Mouse (Mus musculus) R1 (cell line): ENCODE results near the gene Il1rap.

ENCODE experiments used
- DNase-seq: peaks from one replicate; pipeline ENCODE4 v3.0.0-alpha.2; 2018; ENCODE audit warnings: low read depth, low spot score

Il1rap gene

DNA sequence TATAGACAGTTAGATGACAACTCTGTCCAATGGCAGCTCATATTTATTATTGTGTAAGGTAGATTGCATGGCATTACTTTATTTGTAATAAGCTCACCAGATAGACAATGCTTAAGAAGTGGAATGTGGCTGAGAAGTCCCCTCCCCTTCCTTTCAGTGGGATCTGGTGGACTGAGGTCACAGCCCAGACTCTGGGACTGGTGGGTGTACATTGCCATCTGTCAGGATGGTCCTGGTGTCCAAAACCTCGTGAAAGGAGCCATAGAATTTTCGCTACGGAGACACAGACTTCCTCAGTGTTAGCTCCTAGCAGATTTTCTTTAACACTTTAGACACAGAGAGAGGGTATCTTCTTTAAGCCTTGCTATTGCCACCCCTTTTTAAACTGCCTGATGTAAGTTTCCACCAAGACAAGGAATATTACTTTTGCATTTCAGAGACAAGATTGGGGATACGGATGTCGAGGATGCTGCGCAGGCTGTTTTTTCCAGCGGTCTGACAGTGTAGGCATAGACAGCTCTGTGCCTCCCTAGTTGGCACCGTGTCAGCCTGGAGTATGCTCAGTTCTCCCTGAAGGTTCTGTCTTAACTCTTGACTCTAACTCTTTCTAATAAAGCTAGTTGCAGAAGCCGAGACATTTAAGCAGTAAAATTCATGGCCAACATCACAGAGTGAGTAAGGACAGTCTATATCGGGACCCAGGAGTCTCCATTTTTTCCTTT is 31.2 kb downstream of the Il1rap start:
- no peak for DNase-seq

DNA sequence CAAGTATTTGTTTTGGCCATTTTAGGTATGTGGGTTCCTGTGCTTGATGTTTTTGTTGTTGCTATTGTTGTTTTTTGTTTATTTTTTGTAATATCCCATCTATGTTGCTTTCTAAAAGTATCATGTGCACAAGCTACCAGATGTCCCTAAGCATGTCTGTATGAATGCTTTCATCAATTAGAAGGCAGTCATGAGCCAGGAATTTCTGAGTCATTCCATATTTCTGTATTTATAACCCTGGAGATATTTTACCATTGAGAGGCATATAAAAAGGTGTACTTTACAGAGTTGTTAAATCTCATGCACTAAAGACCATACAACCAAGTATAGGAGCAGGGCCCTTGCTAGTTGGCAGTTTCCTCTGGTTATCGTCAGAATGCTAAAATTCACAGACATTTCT is 41.6 kb downstream of the Il1rap start:
- no peak for DNase-seq

DNA sequence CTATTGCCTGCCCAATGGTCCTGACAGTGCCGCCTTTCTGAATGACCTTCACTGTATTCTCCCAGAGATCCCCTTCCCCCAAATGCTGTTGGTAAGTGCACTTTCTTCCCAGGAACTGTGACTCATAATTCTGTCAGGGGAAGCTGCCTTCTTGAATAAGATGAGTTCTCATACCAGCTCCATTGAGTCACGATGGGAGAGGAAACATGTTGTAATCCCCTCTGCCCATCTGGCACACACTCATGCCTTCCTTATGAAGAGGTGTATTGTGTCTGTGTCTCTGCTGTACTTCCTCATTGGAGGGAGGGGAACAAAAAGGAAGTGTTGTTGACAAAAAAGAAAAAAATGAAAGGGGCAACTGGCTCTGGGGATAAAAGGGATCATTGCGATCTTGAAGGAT is 44.6 kb downstream of the Il1rap start:
- no peak for DNase-seq

DNA sequence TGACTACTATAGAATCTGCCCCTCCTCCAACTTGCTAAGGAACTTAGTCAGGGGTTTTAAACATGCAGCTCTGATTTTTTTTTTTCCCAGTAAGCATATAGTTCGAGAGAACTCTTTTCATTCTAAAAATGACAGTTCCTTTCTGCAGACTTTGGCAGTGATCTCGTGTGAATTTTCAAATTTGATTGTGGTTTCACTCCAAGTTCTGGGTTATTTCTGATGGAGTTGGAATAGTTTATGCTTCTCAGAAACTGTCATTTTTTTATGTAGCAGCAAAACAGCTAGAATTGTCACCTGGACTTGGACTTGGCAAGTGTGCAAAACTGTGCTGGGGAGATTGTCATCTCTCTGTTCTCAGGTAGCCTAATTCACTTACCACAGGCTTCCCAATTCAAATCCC is 53.3 kb downstream of the Il1rap start:
- DNase-seq, result no peak

DNA sequence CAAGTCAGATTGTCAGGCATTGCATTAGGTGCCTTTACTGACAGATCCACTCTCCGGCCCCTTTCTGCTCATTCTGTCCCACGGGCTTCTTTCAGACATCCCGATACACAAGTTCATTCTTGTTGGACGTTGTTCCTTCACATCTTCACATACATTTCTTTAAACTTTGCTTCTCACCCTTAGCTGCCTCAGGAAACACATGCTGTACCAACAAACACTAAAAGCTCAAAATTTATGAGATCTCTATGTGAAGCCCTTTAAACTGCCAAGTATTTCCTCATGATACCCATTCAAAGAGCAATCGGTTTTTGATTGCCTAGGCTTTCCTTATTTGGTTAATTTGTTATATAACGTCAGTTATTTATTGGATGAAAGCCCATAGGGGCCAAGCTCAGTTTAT is 61.6 kb downstream of the Il1rap start:
- no peak for DNase-seq

DNA sequence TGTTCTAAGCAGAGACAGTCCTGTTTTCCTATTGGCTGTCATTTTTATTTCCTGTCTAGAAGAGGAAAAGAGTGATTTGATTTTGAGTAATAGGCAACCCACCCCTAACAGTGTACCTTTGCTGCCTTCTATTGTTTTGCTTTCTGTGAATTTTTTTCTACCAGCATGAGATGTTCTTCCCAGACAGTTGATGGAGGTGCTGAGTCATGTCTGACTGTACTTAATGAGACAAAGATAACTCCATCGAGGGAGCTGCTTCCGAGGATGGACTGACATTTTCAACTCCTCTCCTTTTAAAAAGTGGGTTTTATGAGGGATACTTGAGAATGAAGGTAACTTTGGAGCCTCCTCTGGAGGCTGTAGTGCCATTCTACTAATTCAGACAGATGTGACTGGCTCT is 64.6 kb downstream of the Il1rap start:
- no peak for DNase-seq

DNA sequence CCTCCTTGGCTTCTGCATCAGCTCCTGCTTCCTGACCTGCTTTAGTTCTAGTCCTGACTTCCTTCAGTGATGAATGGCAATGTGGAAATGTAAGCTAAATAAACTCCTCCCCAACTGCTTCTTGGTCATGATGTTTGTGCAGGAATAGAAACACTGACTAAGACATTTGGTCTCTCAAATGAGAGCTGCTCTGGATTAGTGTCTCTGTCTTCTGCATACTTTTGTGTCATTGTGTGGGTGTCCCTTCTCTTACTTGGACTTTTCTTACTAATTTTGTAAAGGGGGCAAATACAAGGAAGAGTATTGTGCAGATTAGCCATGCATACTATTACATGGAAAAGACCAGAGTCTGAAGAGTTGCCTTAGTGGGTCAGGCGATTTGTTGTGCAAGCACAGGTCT is 65.5 kb downstream of the Il1rap start:
- DNase-seq, result no peak

DNA sequence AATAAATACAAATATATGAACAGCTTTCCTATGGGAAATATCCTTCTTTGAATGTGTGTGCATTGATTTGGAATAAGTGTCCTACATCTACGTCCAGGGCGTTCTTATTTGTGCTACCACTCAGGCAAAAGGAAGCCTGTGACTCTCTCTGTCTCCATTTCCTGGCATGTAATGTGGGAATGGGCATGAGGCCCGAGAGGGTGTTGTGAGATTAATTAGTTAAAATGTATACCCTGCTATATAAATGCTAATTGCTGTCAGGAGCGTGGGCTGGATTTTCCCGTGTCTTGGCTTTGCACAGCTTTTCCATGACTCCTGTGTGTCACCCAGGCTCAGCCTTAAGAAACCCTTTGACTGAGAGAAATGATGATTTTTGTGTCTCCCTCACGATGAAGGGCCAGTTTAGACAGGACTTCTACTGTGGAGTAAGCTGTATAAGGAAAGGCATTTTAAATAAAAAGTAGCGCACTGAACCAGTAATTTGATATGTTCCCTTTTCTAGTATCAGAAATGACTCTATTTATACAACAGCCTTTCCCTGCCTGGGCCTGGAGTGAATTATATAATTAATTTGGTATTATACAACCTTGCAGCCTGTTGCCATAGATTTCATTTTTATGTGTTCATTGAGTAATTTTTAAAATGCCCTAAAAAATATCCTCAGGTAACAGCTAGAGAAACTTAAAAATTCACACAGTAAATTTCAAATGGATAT is 81.4 kb downstream of the Il1rap start:
- no peak for DNase-seq

DNA sequence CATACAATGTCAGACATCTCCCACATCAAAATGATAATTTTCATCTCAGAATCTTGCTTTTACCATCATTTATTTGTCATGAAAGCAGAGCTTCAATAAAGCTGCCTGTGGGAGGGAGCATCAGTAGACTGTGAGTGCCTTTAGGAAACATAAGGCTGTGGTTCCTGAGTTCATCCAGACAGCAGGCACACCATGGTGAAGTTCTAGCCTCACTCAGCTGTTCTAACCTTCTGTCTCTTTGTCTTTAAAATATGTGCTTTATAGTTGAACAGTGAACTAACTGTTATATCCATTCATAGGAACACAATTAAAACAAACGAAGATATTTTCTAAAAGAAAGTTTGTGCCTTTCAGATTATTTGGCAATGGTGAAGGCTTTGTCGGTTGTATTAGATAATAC is 84.9 kb downstream of the Il1rap start:
- DNase-seq, result no peak

DNA sequence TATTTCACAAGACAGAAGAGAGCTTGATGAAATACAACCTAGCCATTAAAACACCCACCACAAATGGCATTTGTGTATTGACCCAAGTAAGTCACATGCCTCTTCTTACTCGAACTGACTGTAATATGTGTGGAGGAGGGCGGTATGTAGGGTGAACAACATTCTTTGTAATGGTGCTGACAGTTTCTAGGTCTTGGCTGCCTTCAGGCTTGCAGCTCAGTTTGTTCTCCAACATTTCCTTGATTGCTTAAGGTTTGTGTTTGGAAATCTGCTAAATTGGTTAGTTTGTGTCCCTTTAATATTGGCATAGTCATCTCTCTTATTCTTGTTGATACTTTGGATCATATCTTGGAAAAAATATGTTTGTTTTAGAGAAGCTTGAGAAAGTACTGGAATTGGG is 87.6 kb downstream of the Il1rap start:
- DNase-seq, result no peak

DNA sequence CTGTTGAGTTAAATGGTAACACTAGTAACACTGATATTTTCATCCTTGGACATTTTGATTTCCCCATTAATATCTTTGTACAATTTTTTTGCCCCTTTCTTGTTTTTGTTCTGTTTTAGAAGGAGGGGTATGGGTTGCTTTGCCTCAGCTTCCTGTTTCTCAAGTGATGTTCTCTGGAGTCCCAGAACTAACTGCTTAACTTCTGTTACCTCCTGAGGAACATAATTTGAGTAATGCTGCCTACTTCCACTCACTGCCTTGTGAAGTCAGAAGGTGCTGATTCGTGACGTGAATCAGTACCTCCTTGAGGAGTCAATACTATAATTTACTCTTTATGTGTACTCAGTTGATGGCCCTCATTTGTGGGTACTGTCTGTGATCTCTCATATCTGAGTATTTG is 98.9 kb downstream of the Il1rap start:
- no peak for DNase-seq

DNA sequence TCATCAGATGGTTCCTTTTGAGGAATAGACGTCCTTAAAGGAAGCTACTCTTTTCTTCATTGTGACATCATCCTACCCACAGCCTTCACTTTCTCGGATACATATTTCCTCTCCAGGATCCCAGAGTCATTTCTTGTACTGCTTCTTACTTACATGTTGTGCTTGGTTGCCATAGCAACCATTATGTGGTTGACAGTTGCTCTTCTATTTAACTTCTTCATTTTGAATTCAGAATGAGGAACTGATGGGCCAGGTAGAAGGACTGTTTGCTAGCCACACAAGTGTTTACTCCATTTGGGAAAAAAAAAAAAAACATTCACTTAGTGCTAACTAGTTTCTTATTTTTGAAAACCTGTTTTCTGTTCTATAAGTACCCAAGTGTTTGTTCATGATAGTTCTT is 108.3 kb downstream of the Il1rap start:
- no peak for DNase-seq

DNA sequence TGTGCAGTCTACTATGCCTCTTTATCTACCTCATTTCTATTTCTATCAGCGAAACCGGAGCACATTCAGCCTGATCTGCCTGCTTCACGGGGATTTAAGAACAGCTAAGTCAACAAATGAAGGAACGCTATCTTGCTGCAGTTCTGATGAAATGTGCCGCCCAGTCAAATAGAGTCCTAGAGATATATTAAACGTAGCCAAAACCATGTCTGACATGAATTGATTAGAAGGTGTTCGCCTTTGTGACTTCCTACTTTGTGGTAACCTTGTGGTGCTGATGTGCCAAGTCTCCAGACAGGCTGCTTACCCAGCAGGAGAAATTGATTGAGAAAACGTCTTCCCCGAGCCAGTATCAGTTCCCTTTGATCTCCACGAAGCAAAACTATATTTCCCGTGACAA is 109.8 kb downstream of the Il1rap start:
- no peak for DNase-seq

DNA sequence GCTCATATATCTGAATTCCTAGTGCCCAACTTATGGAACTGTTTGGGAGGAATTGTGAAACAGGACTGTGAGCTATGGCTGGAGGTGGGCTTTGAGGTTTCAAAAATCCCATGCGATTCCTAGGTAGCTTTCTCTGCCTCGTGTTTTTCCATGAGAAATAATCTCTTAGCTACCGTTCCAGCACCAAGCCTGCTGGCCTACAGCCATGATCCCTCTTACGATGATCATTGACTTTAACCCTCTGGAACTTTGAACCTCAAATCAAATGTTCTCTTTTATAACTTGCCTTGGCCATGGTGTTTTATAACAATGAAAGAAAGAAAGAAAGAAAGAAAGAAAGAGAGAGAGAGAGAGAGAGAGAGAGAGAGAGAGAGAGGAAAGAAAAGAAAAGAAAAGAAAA is 116.6 kb downstream of the Il1rap start:
- no peak for DNase-seq

DNA sequence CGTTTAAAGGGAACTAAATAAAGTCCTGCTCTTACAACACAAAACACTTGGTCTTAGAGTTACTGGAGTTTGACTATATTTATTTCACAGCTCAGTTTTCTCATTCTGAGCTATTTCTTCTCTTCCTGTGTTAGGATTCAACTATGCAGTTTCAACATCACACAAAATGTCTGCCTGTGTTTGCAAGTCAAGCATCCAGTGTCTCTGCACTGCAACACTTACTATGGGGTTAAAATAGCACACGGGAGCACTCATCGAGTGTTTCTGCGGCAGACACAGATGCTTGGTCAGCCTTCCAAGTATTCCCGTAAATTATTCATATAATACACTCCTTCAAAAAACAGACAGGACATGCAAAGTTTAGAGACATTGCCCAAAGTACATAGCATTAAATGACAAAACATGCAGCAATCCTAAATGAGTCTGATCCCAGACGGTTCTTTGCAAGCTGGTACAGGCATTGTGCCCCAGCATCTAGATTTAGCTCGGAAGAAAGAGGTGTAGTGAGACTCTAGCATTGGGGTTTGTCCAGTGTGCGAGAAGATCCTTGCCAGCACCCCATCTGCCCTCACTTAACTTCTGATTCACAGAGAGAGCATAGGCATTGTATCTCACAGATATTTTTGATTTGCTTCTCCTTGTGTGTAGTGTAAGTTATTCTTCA is 119.1 kb downstream of the Il1rap start:
- no peak for DNase-seq

DNA sequence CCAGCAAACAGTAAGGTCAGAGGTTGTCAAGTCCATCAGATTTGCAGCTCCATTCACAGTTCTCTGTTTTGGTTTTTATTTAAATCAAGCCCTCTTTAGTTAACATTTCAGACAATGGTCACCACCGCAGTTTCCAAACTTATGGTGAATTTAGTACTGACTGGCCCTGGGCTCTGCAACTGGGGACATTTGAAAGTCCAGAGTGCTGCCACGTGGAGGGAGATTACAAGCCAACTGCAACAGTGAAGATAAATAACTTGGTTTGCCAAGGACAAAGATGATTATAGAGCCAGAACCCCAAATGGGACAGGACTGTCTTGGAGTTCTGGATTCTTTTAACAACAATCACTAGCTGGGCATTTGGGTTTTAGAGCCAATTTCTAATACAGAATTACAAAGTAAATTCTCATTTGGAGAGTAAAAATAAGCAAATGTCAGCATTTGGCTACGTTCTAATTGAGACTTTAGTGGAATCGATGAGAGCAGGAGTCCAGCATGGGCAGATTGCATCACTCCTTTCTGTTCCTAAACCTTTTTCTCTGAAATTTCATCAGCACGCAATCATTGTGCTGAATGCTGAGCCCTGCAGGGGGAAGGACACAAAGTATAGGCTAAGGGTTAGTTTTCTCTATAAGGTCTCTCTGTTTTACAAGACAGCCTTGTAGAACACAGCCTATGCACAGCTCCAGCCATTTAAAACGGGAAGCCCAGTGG is 124.3 kb downstream of the Il1rap start:
- no peak for DNase-seq

DNA sequence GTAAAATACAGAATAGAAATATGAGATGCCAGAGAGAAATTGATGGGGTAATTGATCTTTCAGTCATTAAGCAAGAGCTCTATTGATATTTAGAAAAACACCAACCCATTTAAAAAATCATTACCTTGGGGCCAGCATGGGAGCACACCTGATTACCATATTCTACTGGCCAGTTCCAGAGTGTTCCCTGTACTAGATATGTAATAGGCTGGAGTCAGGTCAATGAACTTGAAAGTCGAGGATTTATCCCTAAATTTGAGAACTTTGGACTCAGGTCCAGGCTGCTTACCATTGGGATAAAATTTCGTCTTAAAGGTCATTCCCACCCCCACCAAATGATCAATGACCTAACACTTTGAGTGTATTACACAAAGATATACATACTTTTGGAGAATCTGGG is 125.0 kb downstream of the Il1rap start:
- no peak for DNase-seq

DNA sequence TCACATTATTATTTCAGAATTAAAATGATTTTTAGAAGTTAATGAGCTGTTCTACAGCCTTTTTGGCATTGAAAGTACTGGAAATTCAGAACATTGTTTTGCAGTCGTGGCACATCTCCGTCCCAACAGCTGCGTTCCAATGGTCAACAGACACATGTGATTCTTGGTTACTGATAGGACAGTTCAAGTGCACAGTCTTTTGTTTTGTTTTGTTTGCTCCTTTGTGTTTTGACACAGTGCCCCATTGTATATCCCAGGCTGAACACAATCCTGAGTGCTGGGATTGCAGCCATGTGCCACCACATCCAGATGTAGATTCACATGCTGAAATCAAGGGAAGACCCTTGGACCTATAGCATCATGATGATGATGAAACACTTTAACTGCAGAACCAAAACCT is 129.4 kb downstream of the Il1rap start:
- no peak for DNase-seq

DNA sequence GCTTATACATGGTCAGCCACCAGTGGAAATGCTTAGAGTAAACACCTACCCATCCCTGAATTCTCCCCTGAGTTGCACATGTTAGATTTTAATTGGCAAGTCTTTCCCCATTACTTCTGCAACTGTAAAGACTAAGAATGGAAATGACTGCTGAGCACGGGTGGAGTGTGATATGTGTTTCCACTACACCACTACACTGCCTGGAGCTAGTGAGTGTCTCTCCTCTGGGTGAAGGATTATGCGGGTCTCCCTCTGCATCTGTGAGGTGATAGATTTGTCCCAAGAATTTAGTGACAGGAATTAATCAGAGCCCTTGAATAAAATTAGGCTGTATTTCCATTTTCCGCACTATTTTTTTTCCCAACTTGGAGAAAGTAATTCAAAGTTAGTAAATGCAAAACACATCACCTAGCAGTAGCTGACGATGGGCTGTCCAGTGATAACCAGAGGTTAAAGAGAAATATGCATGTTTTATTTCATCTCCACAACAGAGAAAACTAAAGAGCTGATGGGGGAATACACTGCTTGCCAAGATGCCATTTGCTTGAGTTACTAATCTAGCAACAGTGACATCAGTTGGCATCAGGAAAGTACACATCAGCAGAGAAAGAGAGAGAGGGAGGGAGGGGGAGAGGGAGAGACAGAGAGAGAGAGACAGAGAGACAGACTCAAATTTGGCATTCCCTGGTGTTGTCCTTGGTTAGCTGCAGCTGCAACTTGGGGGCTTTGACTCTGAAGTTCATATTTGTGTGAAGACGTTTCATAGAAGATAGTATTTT is 132.2 kb downstream of the Il1rap start:
- no peak for DNase-seq

DNA sequence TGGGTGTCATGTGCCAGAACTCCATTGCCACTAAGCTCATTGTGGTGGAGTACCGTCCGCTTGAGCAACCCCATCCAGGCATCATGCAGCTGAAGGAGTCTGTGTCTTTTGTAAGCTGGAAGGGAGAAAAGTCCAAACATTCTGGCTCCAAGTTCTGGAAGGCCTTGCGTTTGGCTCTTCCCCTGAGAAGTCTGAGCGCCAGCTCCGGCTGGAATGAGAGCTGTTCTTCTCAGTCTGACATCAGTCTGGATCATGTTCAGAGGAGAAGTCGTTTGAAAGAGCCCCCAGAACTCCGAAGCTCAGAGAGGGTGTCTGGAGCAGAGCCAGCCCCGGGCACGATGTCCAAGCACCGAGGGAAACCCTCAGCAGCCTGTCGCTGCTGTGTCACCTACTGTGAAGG is 141.0 kb downstream of the Il1rap start:
- DNase-seq, result no peak

DNA sequence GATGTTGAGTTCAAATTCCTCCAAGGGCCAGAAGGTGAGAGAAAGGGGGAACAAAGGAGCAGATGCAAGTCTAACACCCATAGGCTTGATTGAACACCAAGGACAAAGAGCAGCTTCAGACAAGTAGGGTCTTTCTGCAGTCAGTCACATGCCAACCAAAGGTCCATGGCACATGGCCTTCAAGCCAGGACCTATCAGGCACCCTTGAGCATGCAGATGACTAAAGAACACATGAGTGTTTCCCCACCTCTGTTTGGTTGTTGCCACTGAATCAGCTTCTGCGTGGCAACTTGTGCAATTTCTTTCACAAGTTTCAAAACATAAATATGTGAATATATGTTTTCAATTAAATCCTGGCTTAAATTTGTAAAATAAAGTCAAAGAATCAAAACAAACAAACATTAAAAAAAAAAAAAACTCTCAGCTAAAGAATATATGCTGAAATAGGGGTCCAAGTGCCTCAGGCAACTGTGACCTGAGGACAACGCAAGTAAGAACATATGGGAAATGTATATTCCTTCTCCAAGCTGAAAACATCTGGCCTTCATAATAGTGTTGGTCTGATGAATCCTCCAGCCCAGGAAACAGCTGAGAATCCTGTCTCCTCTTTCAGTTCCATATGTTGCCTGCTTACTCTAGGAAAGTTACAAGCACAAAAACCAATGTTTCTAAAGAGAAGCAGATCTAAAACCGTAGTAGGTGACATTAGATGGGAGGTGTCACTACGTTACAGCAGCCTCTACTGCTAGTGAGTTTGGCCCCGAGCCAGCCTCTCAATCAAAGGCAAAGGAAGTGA is 142.6 kb downstream of the Il1rap start:
- no peak for DNase-seq
